Mouse (Mus musculus) heart, postnatal 0 days (tissue): Measurements from ENCODE around the gene Mcts2. TPM values are rescaled to one million over a fixed set of nuclear protein-coding genes. Genes with fewer than 3 reads are reported as not detected.

Experiments used
- ATAC-seq: fragments of 200-750 bp; cut with Nextera tagmentation; 2 replicates; pipeline ENCODE4 v1.8.0; 2017; ENCODE audit warnings: low read depth, moderate number of reproducible peaks, moderate library complexity; ENCODE audit not compliant: insufficient read depth
- DNase-seq: peaks from one replicate; pipeline ENCODE4 v3.0.0-alpha.2; 2016; ENCODE audit warnings: low spot score
- H3K27ac ChIP-seq: fragments of 300-500 bp; sonication (generic); 2 replicates; pipeline ENCODE4 v1.5.1; 2014; ENCODE audit warnings: low read depth, mild to moderate bottlenecking
- H3K27me3 ChIP-seq: fragments of 300-500 bp; sonication (generic); 2 replicates; pipeline ENCODE4 v1.6.1; 2014; ENCODE audit warnings: low read length, mixed read lengths; ENCODE audit not compliant: control insufficient read depth, insufficient read depth
- H3K36me3 ChIP-seq: fragments of 300-500 bp; sonication (generic); replicated peaks from 2 replicates; pipeline ENCODE4 v1.6.1; 2014; ENCODE audit warnings: low read length, mixed read lengths; ENCODE audit not compliant: control insufficient read depth, insufficient read depth
- H3K4me1 ChIP-seq: fragments of 300-500 bp; sonication (generic); 2 replicates; pipeline ENCODE4 v1.6.1; 2014; ENCODE audit warnings: antibody characterized with exemption; ENCODE audit not compliant: control insufficient read depth, insufficient read depth
- H3K4me2 ChIP-seq: fragments of 300-500 bp; sonication (generic); 2 replicates; pipeline ENCODE4 v1.6.1; 2014; ENCODE audit warnings: low read depth, mild to moderate bottlenecking, low read length, moderate library complexity
- H3K4me3 ChIP-seq: fragments of 300-500 bp; sonication (generic); 2 replicates; pipeline ENCODE4 v1.5.1; 2014; ENCODE audit warnings: low read depth, low read length
- H3K9ac ChIP-seq: fragments of 300-500 bp; sonication (generic); replicated peaks from 2 replicates; pipeline ENCODE4 v1.6.1; 2014; ENCODE audit warnings: low read depth, low read length, mixed read lengths
- H3K9me3 ChIP-seq: fragments of 300-500 bp; sonication (generic); replicated peaks from 2 replicates; pipeline ENCODE4 v1.6.1; 2016; ENCODE audit warnings: low read length; ENCODE audit not compliant: control insufficient read depth
- CTCF ChIP-seq: IDR thresholded peaks from 2 replicates; pipeline ENCODE4 v1.5.1; 2016; ENCODE audit warnings: antibody characterized with exemption, control low read depth, low read depth
- EP300 ChIP-seq: IDR thresholded peaks from 2 replicates; pipeline ENCODE4 v1.6.1; 2016; ENCODE audit warnings: antibody characterized with exemption, low read depth
- WGBS: fragments of 180-500 bp; shearing (Covaris S2); extraction: QIAGEN DNeasy Blood & Tissue Kit; methylation state at CpG from one replicate; pipeline ENCODE4 v1.1.7; 2014; 5-methylcytosine and 5-hydroxymethylcytosine counted together
- polyA plus RNA-seq: library from polyadenylated mRNA; unstranded; fragments of >200 nt; fragmentation: Nextera tagmentation; extraction: Ambion mirVana; gene quantifications from 2 replicates; pipeline ENCODE4 v1.2.1, GENCODE M21; 2015
- total RNA-seq: library from RNA; depleted of rRNA; stranded (reverse); fragments of >200 nt; gene quantifications from 2 replicates; pipeline ENCODE4 v1.2.3, GENCODE M21; 2014; ENCODE audit warnings: low replicate concordance

Gene Mcts2
- total and polyA plus RNA-seq, 2 experiments from 2014 or later: 6.5 to 31.6 TPM

DNA sequence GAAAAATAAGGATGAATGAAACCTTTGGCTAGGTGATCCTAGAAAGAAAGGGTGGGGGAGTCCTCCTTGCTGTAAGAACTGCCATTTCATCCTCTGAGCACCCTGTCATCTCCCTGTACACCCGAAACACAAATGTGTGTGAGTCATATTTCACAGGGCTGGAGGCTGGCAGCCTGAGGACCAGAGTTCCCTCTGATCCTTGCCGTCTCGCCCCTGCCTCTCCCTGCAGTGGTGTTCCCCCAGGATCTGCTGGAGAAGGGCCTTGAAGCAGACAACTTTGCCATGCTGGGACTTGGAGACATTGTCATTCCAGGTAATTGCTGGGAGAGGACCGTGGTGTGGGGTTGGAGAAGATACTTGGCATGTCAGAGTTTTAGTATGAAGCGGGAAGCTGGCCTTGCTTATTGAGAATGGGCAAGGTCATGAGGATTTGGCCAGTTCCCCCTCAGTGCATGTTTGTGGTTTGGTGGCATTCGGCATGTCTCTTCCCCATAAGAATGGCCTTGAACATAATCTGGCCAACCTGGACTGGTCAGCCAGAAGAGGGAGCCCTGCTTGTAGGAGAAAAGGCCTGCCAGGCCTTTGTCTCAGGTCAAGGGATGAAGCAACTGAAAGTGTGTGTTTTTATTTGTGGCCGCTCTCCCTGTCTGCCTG lies 4.9 kb downstream of the Mcts2 start:
- Histone ChIP-seq H3K4me1 (no peaks in the 10 kb centered on the region), H3K9me3 (no peaks in the 10 kb centered on the region), H3K36me3 (peaks cover 50% of the 10 kb centered on the region), H3K4me2 (no peak overlapping the region), H3K9ac (no peak overlapping the region), H3K27ac (no peak overlapping the region), H3K4me3 (no peak overlapping the region), H3K27me3 (no peaks in the 10 kb centered on the region)
- 64% methylated on average over 7 of the region's 7 CpGs for WGBS
- DNase-seq (no peak), ATAC-seq (no peak)
- TF ChIP-seq CTCF (peak; percentile 60), EP300 (no peak)

DNA sequence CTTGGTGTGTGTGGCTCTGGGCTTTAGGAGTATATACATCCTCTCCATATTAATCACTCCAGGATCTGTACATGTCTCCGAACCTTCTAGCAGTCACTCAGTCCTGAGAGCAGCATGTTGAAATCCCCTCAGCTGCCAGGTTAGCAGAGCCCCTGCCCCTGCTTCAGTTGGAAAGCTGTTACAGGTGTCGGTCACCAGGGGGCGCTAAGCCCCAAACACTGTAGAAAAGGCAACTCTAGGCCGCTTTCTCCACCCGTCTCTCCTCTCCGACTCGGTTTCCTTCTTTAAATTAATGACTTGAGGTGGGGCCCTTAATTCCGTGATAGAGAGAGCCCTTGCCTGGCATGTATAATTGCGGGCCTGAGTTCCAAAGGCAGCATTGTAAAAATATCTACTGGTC lies 6.4 kb downstream of the Mcts2 start:
- no peak for TF ChIP-seq EP300
- peak; percentile 80 for TF ChIP-seq CTCF
- no peak for ATAC-seq
- 16% methylated on average over 9 of the region's 9 CpGs for WGBS
- H3K4me1 ChIP-seq: no peaks in the 10 kb centered on the region
- H3K27ac ChIP-seq: no peak overlapping the region
- H3K4me2 ChIP-seq: peak overlapping the region; percentile 36
- peaks cover 42% of the 10 kb centered on the region for H3K36me3 ChIP-seq
- H3K9ac ChIP-seq: no peak overlapping the region
- H3K9me3 ChIP-seq: no peaks in the 10 kb centered on the region
- H3K4me3 ChIP-seq: no peak overlapping the region
- DNase-seq: peak; percentile 65
- H3K27me3 ChIP-seq: no peaks in the 10 kb centered on the region

DNA sequence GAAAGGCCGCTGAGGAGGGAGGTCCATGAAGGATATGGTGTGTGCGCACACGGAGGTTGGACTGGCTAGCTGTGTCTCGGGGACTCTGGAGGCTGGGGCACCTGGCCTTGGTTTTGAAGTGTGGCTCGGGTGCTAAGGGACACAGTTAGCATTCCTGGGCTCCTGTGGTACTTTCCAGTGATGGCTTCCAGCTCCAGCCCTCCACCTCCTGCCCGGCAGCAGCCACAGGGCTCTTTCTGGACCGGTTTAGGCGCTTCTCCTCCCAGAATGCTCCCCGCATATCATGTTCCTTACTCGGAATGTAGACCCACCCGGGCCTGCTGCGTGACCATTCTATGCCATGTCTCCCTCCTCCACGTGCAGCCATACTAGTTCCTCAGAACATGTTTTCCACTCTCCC lies 6.9 kb downstream of the Mcts2 start:
- H3K36me3 ChIP-seq: peaks cover 42% of the 10 kb centered on the region
- H3K9me3 ChIP-seq: no peaks in the 10 kb centered on the region
- no peak for ATAC-seq
- H3K9ac ChIP-seq: no peak overlapping the region
- no peaks in the 10 kb centered on the region for H3K27me3 ChIP-seq
- H3K27ac ChIP-seq: no peak overlapping the region
- TF ChIP-seq EP300: no peak
- TF ChIP-seq CTCF: no peak
- DNase-seq: no peak
- no peak overlapping the region for H3K4me3 ChIP-seq
- peak overlapping the region; percentile 36 for H3K4me2 ChIP-seq
- H3K4me1 ChIP-seq: no peaks in the 10 kb centered on the region
- WGBS: 84% methylated on average over 13 of the region's 13 CpGs

DNA sequence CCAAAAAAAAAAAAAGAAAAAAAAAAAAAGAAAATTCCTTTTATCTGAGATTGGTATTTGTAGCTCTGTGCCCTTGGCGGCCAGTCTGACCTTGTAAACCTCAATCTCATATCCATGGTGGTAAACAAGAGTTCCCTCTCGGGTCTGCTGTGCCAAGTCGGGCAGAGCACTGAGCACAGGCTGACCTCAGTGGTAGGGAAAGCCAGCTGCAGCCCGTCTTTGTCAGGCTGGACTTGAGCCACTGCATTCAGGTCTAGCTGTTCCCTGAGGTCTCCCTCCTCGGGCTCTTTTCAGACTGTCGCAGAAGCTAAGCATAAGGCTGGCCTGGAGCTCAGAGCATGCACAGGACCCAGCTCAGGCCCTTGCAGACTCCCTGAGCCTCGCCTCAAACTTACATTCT lies 7.9 kb downstream of the Mcts2 start:
- Histone ChIP-seq H3K27me3 (no peaks in the 10 kb centered on the region), H3K9ac (peak overlapping the region; percentile 28; the same call in 1 of the 2 replicates), H3K36me3 (peaks cover 35% of the 10 kb centered on the region), H3K9me3 (no peaks in the 10 kb centered on the region), H3K4me1 (no peaks in the 10 kb centered on the region), H3K4me2 (no peak overlapping the region), H3K4me3 (no peak overlapping the region), H3K27ac (peak overlapping the region; percentile 32)
- no peak for ATAC-seq
- no peak for TF ChIP-seq EP300
- no peak for TF ChIP-seq CTCF
- no peak for DNase-seq
- WGBS: 40% methylated on average over 7 of the region's 7 CpGs

DNA sequence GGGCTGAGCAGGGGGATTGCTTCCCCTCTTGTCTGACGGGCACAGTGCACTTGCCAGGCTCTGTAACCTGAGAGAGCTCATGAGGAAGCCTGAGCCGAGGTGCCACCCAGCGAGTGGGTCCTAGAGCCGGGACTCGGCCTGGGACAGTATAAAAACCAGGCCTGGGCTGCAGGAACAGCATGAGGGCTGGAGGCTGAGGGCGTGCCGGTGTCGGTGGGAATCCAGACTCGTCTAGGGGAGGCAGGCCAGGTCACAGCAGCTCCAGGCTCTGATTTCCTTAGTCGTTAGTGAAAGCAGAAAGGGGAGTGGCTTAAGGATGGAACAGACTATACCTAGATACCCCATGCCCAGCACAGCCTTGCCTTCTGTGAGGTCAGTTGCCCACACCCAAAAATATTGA lies 9.2 kb downstream of the Mcts2 start:
- H3K4me2 ChIP-seq: no peak overlapping the region
- peak overlapping the region; percentile 73 for H3K27ac ChIP-seq
- TF ChIP-seq CTCF (no peak), EP300 (no peak)
- no peak for ATAC-seq
- no peak for DNase-seq
- peaks cover 41% of the 10 kb centered on the region for H3K36me3 ChIP-seq
- no peaks in the 10 kb centered on the region for H3K4me1 ChIP-seq
- peak overlapping the region; percentile 77 for H3K9ac ChIP-seq
- H3K4me3 ChIP-seq: no peak overlapping the region
- H3K9me3 ChIP-seq: no peaks in the 10 kb centered on the region
- H3K27me3 ChIP-seq: no peaks in the 10 kb centered on the region
- WGBS: 72% methylated on average over 10 of the region's 10 CpGs

DNA sequence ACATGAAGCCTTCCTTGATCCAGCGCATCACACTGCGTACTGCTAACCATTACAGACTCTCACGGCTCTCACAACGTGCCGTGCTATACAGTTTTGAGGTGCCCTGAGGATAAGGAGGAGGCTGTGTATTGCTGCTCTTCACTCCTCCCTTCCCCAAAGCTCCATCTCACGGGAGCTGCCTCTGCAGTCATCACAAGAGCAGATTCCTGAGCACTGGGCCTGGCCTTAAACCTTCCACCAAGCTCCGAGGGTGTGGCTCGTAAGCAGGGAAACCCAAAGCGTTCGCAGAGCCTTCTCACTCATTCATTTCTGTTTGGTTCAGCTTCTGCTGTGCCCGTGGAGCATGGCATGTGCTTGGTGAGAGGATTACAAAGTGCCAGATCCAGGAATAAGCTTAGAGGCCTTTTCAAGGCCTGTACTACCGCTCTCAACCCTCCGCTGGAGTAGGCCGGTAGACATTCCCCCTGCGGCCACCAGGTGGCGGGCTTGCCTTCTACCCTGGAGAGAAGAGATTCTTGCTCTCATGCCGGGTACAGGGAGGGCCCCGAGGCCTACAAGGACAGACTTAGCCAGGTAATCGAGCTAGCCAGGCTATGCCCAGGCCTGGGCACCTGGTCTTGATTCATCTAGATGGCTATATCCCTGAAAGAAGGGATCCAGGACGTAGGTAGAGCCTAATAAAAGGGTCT lies 9.8 kb downstream of the Mcts2 start:
- 38% methylated on average over 20 of the region's 20 CpGs for WGBS
- ATAC-seq: peak; percentile 82

More for the DNA sequence above, 9.8 kb downstream of the Mcts2 start:
- no peaks in the 10 kb centered on the region for H3K27me3 ChIP-seq
- TF ChIP-seq CTCF (peak; percentile 97), EP300 (peak; percentile 68; the same call in 1 of the 2 replicates)
- H3K4me1 ChIP-seq: no peaks in the 10 kb centered on the region
- peaks cover 47% of the 10 kb centered on the region for H3K36me3 ChIP-seq
- H3K4me3 ChIP-seq: no peak overlapping the region
- peak overlapping the region; percentile 77 for H3K9ac ChIP-seq
- H3K27ac ChIP-seq: peak overlapping the region; percentile 73
- H3K9me3 ChIP-seq: no peaks in the 10 kb centered on the region
- H3K4me2 ChIP-seq: no peak overlapping the region
- DNase-seq: peak; percentile 89
